Mouse (Mus musculus): Measurements from ENCODE around the gene Ndufa13. TPM values are rescaled to one million over a fixed set of nuclear protein-coding genes. Genes with fewer than 3 reads are reported as not detected.

The Ndufa13 gene
- polyA plus RNA-seq, 1 experiment from 2014 or later = 170 TPM

DNA sequence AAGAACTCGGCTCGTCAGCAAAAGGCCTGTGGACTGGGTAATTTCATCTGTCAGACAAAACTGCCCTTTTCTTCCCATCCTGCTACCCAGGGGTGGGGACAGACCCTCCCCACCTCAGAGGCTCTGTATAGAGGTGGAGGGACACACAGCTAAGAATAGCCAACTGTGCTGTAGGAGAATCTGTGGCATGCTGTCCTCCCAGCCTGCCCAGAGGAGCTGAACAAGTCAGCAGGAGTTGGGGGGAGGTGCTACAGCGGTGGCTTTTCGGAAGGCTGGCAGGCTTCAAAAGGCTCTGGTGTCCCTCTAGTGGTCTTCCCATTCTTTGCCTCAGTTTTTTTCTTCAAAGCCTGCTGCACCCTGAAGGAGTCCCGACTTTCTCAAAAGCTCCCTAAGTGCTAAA lies 13.4 kb upstream of the Ndufa13 start:
- Histone ChIP-seq H3K36me3 (ENCODE audit: control insufficient read depth, insufficient read depth, low read length) (peaks cover 68% of the 10 kb centered on the region), H3K27me3 (ENCODE audit: control insufficient read depth, insufficient read depth, low read length) (no peaks in the 10 kb centered on the region), H3K4me1 (ENCODE audit: control insufficient read depth, insufficient read depth, low read length) (peaks cover 9% of the 10 kb centered on the region), H3K9ac (replicated peaks; ENCODE audit: low read length) (no peak overlapping the region), H3K9me3 (ENCODE audit: control insufficient read depth, low read length) (no peaks in the 10 kb centered on the region), H3K4me3 (replicated peaks; ENCODE audit: low read depth, low read length) (no peak overlapping the region), H3K27ac (replicated peaks; ENCODE audit: low read depth, low read length) (no peak overlapping the region), H3K4me2 (ENCODE audit: low read length) (no peak overlapping the region)
- 35% methylated on average over 5 of the region's 5 CpGs for WGBS
- ATAC-seq (ENCODE audit: low FRiP score, low TSS enrichment) = no peak
- DNase-seq = peak; percentile 68

DNA sequence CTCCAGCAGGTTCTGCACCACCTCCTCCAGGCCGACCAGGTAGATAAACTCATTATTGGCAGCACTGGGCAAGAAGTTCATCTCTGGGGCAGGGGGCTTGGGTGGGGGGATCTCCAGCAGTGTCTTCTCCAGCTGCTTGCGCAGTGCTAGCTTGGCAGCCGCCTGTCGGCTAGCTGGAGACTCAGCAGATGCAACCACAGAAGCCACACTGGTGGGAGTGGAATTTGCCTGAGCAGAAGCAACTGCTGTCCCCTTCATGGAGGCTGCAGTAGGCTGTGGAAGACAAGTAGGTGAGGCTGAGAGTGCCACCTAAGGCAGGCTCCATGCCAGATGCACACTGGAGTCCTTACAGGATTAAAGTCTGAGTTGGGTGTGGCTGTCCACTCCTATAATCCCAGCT lies 12.2 kb upstream of the Ndufa13 start:
- Histone ChIP-seq H3K9me3 (ENCODE audit: control insufficient read depth, low read length) (no peaks in the 10 kb centered on the region), H3K9ac (replicated peaks; ENCODE audit: low read length) (no peak overlapping the region), H3K4me3 (replicated peaks; ENCODE audit: low read depth, low read length) (no peak overlapping the region), H3K4me1 (ENCODE audit: control insufficient read depth, insufficient read depth, low read length) (no peaks in the 10 kb centered on the region), H3K27ac (replicated peaks; ENCODE audit: low read depth, low read length) (no peak overlapping the region), H3K4me2 (ENCODE audit: low read length) (no peak overlapping the region), H3K36me3 (ENCODE audit: control insufficient read depth, insufficient read depth, low read length) (peaks cover 78% of the 10 kb centered on the region), H3K27me3 (ENCODE audit: control insufficient read depth, insufficient read depth, low read length) (no peaks in the 10 kb centered on the region)
- DNase-seq (no peak), ATAC-seq (ENCODE audit: low FRiP score, low TSS enrichment) (no peak)
- 90% methylated on average over 4 of the region's 4 CpGs for WGBS

DNA sequence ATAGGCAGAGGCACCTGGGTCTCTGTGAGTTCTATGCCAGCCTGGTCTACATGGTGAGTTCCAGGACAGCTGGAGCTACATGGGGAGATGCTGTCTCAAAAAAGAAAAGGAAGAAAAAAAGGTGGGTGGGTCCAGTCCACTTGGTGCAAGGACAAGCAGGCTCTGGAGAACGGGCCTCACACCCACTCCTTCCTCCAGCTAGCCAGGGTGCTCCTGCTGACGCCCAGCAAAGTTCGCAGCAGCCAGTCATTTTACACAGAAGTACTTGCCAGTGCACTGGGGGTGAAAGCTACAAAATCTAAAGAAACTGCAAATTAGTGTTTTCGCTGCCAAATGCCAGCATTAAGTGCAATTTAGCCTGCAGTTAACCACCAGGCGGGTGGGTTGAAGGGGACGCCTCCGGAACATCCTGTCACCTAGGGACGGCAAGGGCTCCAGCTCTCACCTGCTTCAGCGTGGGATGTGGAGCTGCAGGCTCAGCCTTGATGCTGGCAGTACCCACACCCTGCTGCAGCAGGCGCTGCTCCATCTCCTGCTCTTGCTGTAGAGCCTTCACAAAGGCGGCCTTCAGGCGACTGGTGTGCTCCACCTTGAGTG lies 10.2 kb upstream of the Ndufa13 start:
- H3K4me2 ChIP-seq (ENCODE audit: low read length) = no peak overlapping the region
- 91% methylated on average over 12 of the region's 12 CpGs for WGBS
- H3K27ac ChIP-seq (replicated peaks; ENCODE audit: low read depth, low read length) = no peak overlapping the region
- DNase-seq = no peak
- H3K9ac ChIP-seq (replicated peaks; ENCODE audit: low read length) = no peak overlapping the region
- no peak overlapping the region for H3K4me3 ChIP-seq (replicated peaks; ENCODE audit: low read depth, low read length)
- ATAC-seq (ENCODE audit: low FRiP score, low TSS enrichment) = no peak
- H3K36me3 ChIP-seq (ENCODE audit: control insufficient read depth, insufficient read depth, low read length) = peaks cover 93% of the 10 kb centered on the region
- H3K9me3 ChIP-seq (ENCODE audit: control insufficient read depth, low read length) = no peaks in the 10 kb centered on the region
- H3K27me3 ChIP-seq (ENCODE audit: control insufficient read depth, insufficient read depth, low read length) = no peaks in the 10 kb centered on the region
- no peaks in the 10 kb centered on the region for H3K4me1 ChIP-seq (ENCODE audit: control insufficient read depth, insufficient read depth, low read length)

DNA sequence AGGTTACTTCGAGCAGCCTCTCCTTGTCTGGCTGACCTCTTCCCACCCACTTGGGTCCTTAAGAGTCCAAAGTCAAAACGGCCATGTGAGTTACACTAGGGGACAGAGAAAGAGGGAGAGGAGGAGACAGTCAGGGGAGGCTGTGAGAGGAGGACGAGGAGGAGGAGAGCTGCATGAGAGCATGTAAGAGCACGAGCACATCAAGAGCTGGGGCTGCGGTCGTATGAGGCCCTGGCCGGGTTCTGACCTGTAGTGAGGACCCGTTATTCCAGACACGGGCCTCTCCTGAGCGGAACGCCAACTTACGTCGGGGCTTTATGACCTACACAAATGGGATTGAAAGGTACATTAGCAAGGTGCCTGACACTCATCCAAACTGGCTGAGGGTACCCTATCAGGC lies 9.6 kb upstream of the Ndufa13 start:
- Histone ChIP-seq H3K4me2 (ENCODE audit: low read length) (no peak overlapping the region), H3K27me3 (ENCODE audit: control insufficient read depth, insufficient read depth, low read length) (no peaks in the 10 kb centered on the region), H3K4me1 (ENCODE audit: control insufficient read depth, insufficient read depth, low read length) (no peaks in the 10 kb centered on the region), H3K36me3 (ENCODE audit: control insufficient read depth, insufficient read depth, low read length) (peaks cover 93% of the 10 kb centered on the region), H3K9me3 (ENCODE audit: control insufficient read depth, low read length) (no peaks in the 10 kb centered on the region), H3K9ac (replicated peaks; ENCODE audit: low read length) (no peak overlapping the region), H3K4me3 (replicated peaks; ENCODE audit: low read depth, low read length) (no peak overlapping the region), H3K27ac (replicated peaks; ENCODE audit: low read depth, low read length) (no peak overlapping the region)
- DNase-seq = no peak
- no peak for ATAC-seq (ENCODE audit: low FRiP score, low TSS enrichment)
- 92% methylated on average over 13 of the region's 13 CpGs for WGBS

DNA sequence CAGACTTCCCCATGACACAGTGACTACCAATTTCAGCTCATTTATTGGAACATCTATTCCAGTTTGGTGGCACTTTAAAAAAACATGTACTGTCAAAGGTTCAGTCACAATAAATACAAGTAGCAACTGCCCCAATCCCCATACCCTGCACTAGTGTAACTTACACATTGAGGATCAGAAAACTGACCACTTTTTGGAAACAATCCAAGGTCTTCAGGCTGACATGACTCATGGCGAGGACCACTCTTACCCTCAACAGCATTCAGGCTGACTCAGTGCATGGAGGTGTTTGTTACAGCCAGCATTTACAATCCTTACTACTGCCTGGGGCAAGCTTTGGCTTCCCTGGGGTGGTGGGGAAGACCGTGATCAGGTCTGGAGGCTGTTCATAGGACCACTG lies 4.7 kb upstream of the Ndufa13 start:
- DNase-seq = no peak
- Histone ChIP-seq H3K4me1 (ENCODE audit: control insufficient read depth, insufficient read depth, low read length) (peaks cover 13% of the 10 kb centered on the region), H3K27ac (replicated peaks; ENCODE audit: low read depth, low read length) (no peak overlapping the region), H3K36me3 (ENCODE audit: control insufficient read depth, insufficient read depth, low read length) (peaks cover 47% of the 10 kb centered on the region), H3K9ac (replicated peaks; ENCODE audit: low read length) (no peak overlapping the region), H3K4me2 (ENCODE audit: low read length) (no peak overlapping the region), H3K9me3 (ENCODE audit: control insufficient read depth, low read length) (no peaks in the 10 kb centered on the region), H3K27me3 (ENCODE audit: control insufficient read depth, insufficient read depth, low read length) (no peaks in the 10 kb centered on the region), H3K4me3 (replicated peaks; ENCODE audit: low read depth, low read length) (no peak overlapping the region)
- no peak for ATAC-seq (ENCODE audit: low FRiP score, low TSS enrichment)
- 99% methylated on average over 2 of the region's 2 CpGs for WGBS

DNA sequence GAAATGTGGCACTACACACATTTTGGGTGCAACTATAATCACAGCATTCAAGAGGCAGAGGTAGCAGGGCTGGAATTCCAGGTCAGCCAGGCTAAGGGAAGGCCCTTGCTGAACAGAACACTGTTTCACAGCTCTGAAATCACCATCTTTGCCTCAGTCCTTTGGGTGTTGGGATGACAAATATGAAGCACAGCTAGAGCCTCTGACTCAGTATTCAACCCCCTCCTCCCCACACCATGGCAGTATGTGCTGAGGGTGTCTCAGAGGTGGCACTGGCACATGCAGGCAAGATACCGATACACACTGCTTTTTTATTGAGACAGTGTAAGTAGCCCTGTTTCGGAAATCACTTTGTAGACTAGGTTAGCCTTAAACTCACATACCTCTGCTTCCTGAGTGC lies 3.9 kb upstream of the Ndufa13 start:
- Histone ChIP-seq H3K4me1 (ENCODE audit: control insufficient read depth, insufficient read depth, low read length) (peaks cover 16% of the 10 kb centered on the region), H3K36me3 (ENCODE audit: control insufficient read depth, insufficient read depth, low read length) (peaks cover 38% of the 10 kb centered on the region), H3K9me3 (ENCODE audit: control insufficient read depth, low read length) (no peaks in the 10 kb centered on the region), H3K27me3 (ENCODE audit: control insufficient read depth, insufficient read depth, low read length) (no peaks in the 10 kb centered on the region), H3K27ac (replicated peaks; ENCODE audit: low read depth, low read length) (no peak overlapping the region), H3K4me2 (ENCODE audit: low read length) (no peak overlapping the region), H3K4me3 (replicated peaks; ENCODE audit: low read depth, low read length) (no peak overlapping the region), H3K9ac (replicated peaks; ENCODE audit: low read length) (no peak overlapping the region)
- WGBS = 89% methylated on average over 2 of the region's 2 CpGs
- DNase-seq (no peak), ATAC-seq (ENCODE audit: low FRiP score, low TSS enrichment) (no peak)

DNA sequence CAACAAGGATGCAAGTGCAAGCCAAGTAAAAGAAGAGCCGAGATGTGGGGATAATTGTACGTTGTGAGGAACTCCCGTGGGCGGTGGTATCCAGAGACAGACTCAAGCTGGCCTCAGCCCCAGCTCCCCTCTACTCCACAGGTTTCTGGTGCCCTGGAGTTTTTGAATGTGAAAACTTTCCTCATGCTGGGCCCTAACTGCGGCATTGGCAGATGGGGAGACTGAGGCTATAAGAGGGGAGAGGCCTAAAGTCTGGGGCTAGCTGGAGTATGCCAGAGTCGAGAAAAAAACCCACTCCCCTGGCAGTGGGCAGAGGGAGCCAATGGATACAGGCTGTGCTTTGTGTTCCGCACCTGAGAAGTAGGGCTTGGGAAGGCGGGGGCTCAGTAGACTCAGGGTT lies 1.7 kb upstream of the Ndufa13 start:
- H3K4me3 ChIP-seq (replicated peaks; ENCODE audit: low read depth, low read length) = no peak overlapping the region
- H3K27ac ChIP-seq (replicated peaks; ENCODE audit: low read depth, low read length) = no peak overlapping the region
- H3K4me2 ChIP-seq (ENCODE audit: low read length) = peak overlapping the region; percentile 96; the same call in 1 of the 2 replicates
- no peak overlapping the region for H3K9ac ChIP-seq (replicated peaks; ENCODE audit: low read length)
- peaks cover 27% of the 10 kb centered on the region for H3K4me1 ChIP-seq (ENCODE audit: control insufficient read depth, insufficient read depth, low read length)
- 82% methylated on average over 8 of the region's 8 CpGs for WGBS
- peaks cover 19% of the 10 kb centered on the region for H3K36me3 ChIP-seq (ENCODE audit: control insufficient read depth, insufficient read depth, low read length)
- ATAC-seq (ENCODE audit: low FRiP score, low TSS enrichment) (no peak), DNase-seq (no peak)
- H3K9me3 ChIP-seq (ENCODE audit: control insufficient read depth, low read length) = no peaks in the 10 kb centered on the region
- H3K27me3 ChIP-seq (ENCODE audit: control insufficient read depth, insufficient read depth, low read length) = no peaks in the 10 kb centered on the region

DNA sequence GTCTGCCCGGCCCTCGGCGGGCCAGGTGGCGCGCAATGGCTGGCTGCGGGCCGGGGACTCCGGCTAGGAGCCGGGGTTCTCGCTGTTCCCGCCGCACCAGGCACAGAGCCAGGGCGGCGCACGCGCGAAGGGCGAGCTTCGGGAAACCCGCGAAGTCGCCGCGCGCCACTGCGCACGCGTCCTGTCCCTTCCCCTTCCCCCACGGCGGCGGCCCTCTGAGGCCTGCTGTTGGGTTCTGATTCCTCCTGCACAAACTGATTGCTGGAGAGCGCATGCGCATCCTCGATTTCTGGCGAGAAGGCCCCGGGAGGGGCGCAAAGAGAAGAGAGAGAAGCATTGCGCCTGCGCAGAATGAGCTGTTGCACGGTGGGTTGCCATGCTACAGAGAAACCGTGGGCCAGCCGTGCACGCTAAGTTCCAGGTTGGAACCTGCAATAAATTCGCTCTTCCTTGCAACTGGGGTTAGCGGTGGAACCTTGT lies 745 bp upstream of the Ndufa13 start:
- H3K9me3 ChIP-seq (ENCODE audit: control insufficient read depth, low read length) = no peaks in the 10 kb centered on the region
- peak; percentile 90 for ATAC-seq (ENCODE audit: low FRiP score, low TSS enrichment)
- no peaks in the 10 kb centered on the region for H3K27me3 ChIP-seq (ENCODE audit: control insufficient read depth, insufficient read depth, low read length)
- H3K4me1 ChIP-seq (ENCODE audit: control insufficient read depth, insufficient read depth, low read length) = peaks cover 27% of the 10 kb centered on the region
- peak overlapping the region; percentile 61 for H3K9ac ChIP-seq (replicated peaks; ENCODE audit: low read length)
- WGBS = under 1% methylated on average over 43 of the region's 45 CpGs
- H3K27ac ChIP-seq (replicated peaks; ENCODE audit: low read depth, low read length) = peak overlapping the region; percentile 87
- H3K4me2 ChIP-seq (ENCODE audit: low read length) = peak overlapping the region; percentile 96
- H3K36me3 ChIP-seq (ENCODE audit: control insufficient read depth, insufficient read depth, low read length) = peaks cover 13% of the 10 kb centered on the region
- H3K4me3 ChIP-seq (replicated peaks; ENCODE audit: low read depth, low read length) = peak overlapping the region; percentile 57
- DNase-seq = peak; percentile 100

DNA sequence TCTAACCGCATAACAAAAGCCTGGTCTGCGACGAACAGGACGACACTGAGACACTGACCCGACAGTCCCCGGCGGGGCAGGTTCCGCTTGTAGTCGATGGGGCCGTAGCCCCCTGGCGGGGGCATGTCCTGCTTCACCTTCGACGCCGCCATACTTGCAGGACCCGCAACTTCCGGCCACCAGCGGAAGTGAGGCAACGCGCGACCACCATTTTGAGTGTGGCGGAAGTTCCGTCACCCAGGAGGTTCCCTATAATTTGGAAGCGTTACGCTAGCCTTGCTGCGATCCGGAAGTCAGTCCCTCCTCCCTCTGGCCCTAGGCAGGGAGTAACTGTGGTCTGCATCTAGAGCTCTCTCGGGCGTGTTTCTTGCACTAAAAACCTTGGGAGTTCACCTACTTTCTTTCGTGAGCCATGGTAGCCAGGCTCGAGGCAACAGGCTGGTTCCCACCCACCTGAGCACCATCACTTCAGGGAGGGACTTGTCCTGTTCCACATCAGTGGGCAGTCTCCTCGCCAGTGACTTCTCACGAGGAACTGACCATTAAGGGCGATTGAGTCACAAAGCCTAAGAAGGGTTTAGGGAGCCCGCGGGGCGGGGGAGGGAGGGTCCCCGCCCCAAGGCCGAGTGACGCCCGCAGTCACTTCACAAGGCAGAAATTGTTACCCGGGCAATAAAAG lies 735 bp downstream of the Ndufa13 start:
- peaks cover 27% of the 10 kb centered on the region for H3K4me1 ChIP-seq (ENCODE audit: control insufficient read depth, insufficient read depth, low read length)
- H3K36me3 ChIP-seq (ENCODE audit: control insufficient read depth, insufficient read depth, low read length) = 0 out of 2 replicates have a peak, but pooled peaks cover 6% of the 10 kb centered on the region
- no peaks in the 10 kb centered on the region for H3K27me3 ChIP-seq (ENCODE audit: control insufficient read depth, insufficient read depth, low read length)
- no peaks in the 10 kb centered on the region for H3K9me3 ChIP-seq (ENCODE audit: control insufficient read depth, low read length)
- DNase-seq = peak; percentile 96
- peak; percentile 71 for ATAC-seq (ENCODE audit: low FRiP score, low TSS enrichment)
- peak overlapping the region; percentile 62 for H3K9ac ChIP-seq (replicated peaks; ENCODE audit: low read length)
- 1% methylated on average over 41 of the region's 41 CpGs for WGBS
- peak overlapping the region; percentile 87 for H3K27ac ChIP-seq (replicated peaks; ENCODE audit: low read depth, low read length)
- H3K4me3 ChIP-seq (replicated peaks; ENCODE audit: low read depth, low read length) = peak overlapping the region; percentile 57
- H3K4me2 ChIP-seq (ENCODE audit: low read length) = peak overlapping the region; percentile 96
